In genomic region chr7:105501984-105502383, GRCm38 (mm10) we compare ENCODE assay signal across 21 mouse cellular contexts.
"Had no signal": no experiment of that assay in that cellular context is flagged by ENCODE, and none has a peak within 500 bp of the region (broad histone marks: within the 10 kb centered on the region; RNA-seq: fewer than 3 reads in every experiment).

No protein-coding gene starts in this region.

- H3K4me2 ChIP-seq: kidney, embryonic 15.5 days; limb, embryonic 12.5 days; limb, embryonic 15.5 days; liver, embryonic 11.5 days; lung, embryonic 14.5 days; midbrain, embryonic 11.5 days; neural tube, embryonic 12.5 days; neural tube, embryonic 15.5 days had no signal

- H3K4me1 ChIP-seq: kidney, embryonic 15.5 days; limb, embryonic 12.5 days; limb, embryonic 15.5 days; neural tube, embryonic 12.5 days; neural tube, embryonic 15.5 days had no signal

- H3K4me3 ChIP-seq: kidney, embryonic 15.5 days; limb, embryonic 12.5 days; limb, embryonic 15.5 days; neural tube, embryonic 12.5 days; neural tube, embryonic 15.5 days had no signal

- H3K27ac ChIP-seq: kidney, embryonic 15.5 days; limb, embryonic 12.5 days; limb, embryonic 15.5 days; liver, embryonic 14.5 days; neural tube, embryonic 12.5 days; neural tube, embryonic 15.5 days had no signal

- ATAC-seq: liver, postnatal 0 days had no signal

- H3K36me3 ChIP-seq: kidney, embryonic 15.5 days; limb, embryonic 12.5 days; limb, embryonic 15.5 days; neural tube, embryonic 12.5 days; neural tube, embryonic 15.5 days had no signal

- H3K9me3 ChIP-seq: kidney, embryonic 15.5 days; limb, embryonic 12.5 days; limb, embryonic 15.5 days; neural tube, embryonic 12.5 days; neural tube, embryonic 15.5 days had no signal

- H3K9ac ChIP-seq: kidney, embryonic 15.5 days; limb, embryonic 12.5 days; limb, embryonic 15.5 days; liver, embryonic 14.5 days; liver, postnatal 0 days; lung, embryonic 14.5 days; neural tube, embryonic 12.5 days; neural tube, embryonic 15.5 days had no signal

- H3K27me3 ChIP-seq: kidney, embryonic 15.5 days; limb, embryonic 12.5 days; limb, embryonic 15.5 days; neural tube, embryonic 12.5 days; neural tube, embryonic 15.5 days had no signal

- DNase-seq: kidney, adult 8-10 months; kidney, postnatal 10 days; kidney, postnatal 36 days; left cerebral cortex, postnatal 4 days; liver, postnatal 0 days; lung, embryonic 14.5 days; lung, postnatal 14 days; lung, postnatal 4 days; midbrain, embryonic 14.5 days; right cerebral cortex, adult 18-20 months; right cerebral cortex, postnatal 14 days; right cerebral cortex, postnatal 4 days; thymus, postnatal 25 days had no signal
